Mouse (Mus musculus) hindbrain, postnatal 0 days (tissue): ENCODE results near the gene Tulp2. TPM values are rescaled to one million over a fixed set of nuclear protein-coding genes. Genes with fewer than 3 reads are reported as not detected.

ENCODE experiments used
- ATAC-seq: fragments of 200-750 bp; cut with Nextera tagmentation; 2 replicates; pipeline ENCODE4 v1.8.0; 2017; ENCODE audit warnings: mild to moderate bottlenecking, moderate TSS enrichment, moderate library complexity
- DNase-seq: peaks from one replicate; pipeline ENCODE4 v3.0.0-alpha.2; 2015; ENCODE audit warnings: low spot score
- H3K27ac ChIP-seq: fragments of 300-500 bp; sonication (generic); 2 replicates; pipeline ENCODE4 v1.5.1; 2014; ENCODE audit warnings: mild to moderate bottlenecking
- H3K27me3 ChIP-seq: fragments of 300-500 bp; sonication (generic); 2 replicates; pipeline ENCODE4 v1.6.1; 2014; ENCODE audit warnings: low read length, mixed read lengths; ENCODE audit not compliant: insufficient read depth
- H3K36me3 ChIP-seq: fragments of 300-500 bp; sonication (generic); 2 replicates; pipeline ENCODE4 v1.6.1; 2014; ENCODE audit warnings: low read length, mixed read lengths; ENCODE audit not compliant: insufficient read depth
- H3K4me1 ChIP-seq: fragments of 300-500 bp; sonication (generic); 2 replicates; pipeline ENCODE4 v1.6.1; 2014; ENCODE audit warnings: antibody characterized with exemption, low read length, mixed read lengths; ENCODE audit not compliant: insufficient read depth
- H3K4me2 ChIP-seq: fragments of 300-500 bp; sonication (generic); 2 replicates; pipeline ENCODE4 v1.6.1; 2014; ENCODE audit warnings: low read depth, mild to moderate bottlenecking, low read length, moderate library complexity, mixed read lengths
- H3K4me3 ChIP-seq: fragments of 300-500 bp; sonication (generic); 2 replicates; pipeline ENCODE4 v1.5.1; 2014; ENCODE audit warnings: low read length
- H3K9ac ChIP-seq: fragments of 300-500 bp; sonication (generic); replicated peaks from 2 replicates; pipeline ENCODE4 v1.6.1; 2014; ENCODE audit warnings: mild to moderate bottlenecking, low read length, moderate library complexity, mixed read lengths
- H3K9me3 ChIP-seq: fragments of 300-500 bp; sonication (generic); 2 replicates; pipeline ENCODE4 v1.6.1; 2016; ENCODE audit warnings: low read length, mixed read lengths
- CTCF ChIP-seq: IDR thresholded peaks from 2 replicates; pipeline ENCODE4 v1.5.1; 2016; ENCODE audit warnings: antibody characterized with exemption, control low read depth, low read depth
- WGBS: fragments of 180-500 bp; shearing (Covaris S2); extraction: QIAGEN DNeasy Blood & Tissue Kit; methylation state at CpG from one replicate; pipeline ENCODE4 v1.1.7; 2014; 5-methylcytosine and 5-hydroxymethylcytosine counted together
- polyA plus RNA-seq: library from polyadenylated mRNA; unstranded; fragments of >200 nt; fragmentation: Nextera tagmentation; extraction: Ambion mirVana; gene quantifications from 2 replicates; pipeline ENCODE4 v1.2.1, GENCODE M21; 2015
- total RNA-seq: library from RNA; depleted of rRNA; stranded (reverse); fragments of >200 nt; gene quantifications from 2 replicates; pipeline ENCODE4 v1.2.3, GENCODE M21; 2014

Gene Tulp2
- total and polyA plus RNA-seq, 2 experiments from 2014 or later = 0.21 TPM

DNA sequence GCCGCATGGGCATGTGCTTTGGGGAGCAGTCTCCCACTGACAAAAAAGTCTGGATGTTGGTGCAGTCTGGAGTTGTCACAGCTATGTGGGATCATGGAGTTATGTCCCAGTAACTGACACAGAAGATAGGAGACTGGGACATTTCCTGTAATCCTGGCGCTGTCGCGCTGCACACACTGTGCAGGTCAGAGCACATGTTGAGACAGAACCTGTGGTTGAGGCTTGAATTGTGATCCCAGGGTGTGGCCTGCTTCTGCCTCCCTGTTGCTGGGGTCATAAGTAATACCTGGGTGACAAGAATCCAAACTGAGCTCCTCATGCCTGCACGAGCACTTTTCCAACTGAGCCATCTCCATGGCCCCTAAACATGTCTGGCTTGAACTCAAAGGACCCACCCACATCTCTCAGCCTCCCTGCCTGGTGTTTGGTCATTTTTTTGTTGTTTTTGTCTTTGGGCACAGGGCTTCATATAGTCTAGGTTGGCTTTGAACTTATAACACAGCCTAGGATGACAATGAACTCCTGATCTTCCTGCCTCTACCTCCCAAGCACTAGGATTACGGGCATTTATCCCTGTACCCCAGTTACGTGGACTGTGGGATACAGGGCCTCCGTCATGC, 10.7 kb downstream of the Tulp2 start:
- no peaks in the 10 kb centered on the region for H3K27me3 ChIP-seq
- ATAC-seq = no peak
- TF ChIP-seq CTCF = no peak
- H3K9me3 ChIP-seq = no peaks in the 10 kb centered on the region
- peaks cover 39% of the 10 kb centered on the region for H3K36me3 ChIP-seq
- no peak overlapping the region for H3K9ac ChIP-seq
- no peak overlapping the region for H3K4me2 ChIP-seq
- H3K4me1 ChIP-seq = no peaks in the 10 kb centered on the region
- WGBS = 96% methylated on average over 8 of the region's 8 CpGs
- H3K27ac ChIP-seq = no peak overlapping the region
- H3K4me3 ChIP-seq = no peak overlapping the region
- no peak for DNase-seq

DNA sequence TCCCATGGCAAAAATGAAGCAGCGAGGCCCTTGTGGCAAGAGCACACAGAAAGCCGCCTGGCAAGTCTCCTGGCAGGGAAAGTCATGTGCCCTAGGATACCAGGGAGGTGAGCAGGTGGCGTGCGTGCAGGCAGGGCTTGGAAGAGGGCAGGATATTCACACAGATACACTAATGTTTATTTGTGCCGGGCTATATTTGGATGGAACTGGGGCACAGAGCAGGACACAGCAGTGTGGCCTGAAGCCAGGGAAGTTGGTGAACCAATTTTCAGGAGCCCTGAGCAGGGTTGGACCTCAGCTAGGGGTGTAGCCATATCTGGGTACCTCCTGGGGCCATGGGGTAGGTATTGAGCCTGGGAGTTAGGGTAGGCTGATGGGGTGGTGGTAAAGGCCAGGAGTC, 11.3 kb downstream of the Tulp2 start:
- DNase-seq (no peak), ATAC-seq (no peak)
- Histone ChIP-seq H3K9me3 (no peaks in the 10 kb centered on the region), H3K27me3 (no peaks in the 10 kb centered on the region), H3K4me2 (no peak overlapping the region), H3K4me1 (no peaks in the 10 kb centered on the region), H3K27ac (no peak overlapping the region), H3K4me3 (no peak overlapping the region), H3K9ac (no peak overlapping the region), H3K36me3 (peaks cover 46% of the 10 kb centered on the region)
- 85% methylated on average over 5 of the region's 5 CpGs for WGBS
- no peak for TF ChIP-seq CTCF

DNA sequence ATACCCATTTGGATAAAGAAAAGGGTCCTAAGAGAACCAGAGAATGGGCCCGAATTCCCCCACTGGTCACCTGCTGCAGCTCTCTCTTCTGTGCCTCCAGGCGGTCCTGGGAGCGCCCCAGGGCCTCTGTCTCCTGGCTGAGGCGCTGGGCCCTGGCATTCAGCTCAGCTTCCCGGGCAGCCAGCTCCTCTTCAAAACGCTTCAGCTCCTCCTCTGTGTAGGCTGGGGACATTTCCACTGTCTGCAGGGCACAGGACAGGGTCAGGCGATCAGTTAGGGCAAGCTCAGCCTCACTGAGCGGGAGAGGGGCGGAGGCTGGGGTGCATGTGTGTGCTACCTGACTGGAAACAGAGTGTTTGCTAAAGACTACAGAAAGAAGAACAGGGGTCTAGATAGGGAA, 12.9 kb downstream of the Tulp2 start:
- Histone ChIP-seq H3K9ac (no peak overlapping the region), H3K9me3 (no peaks in the 10 kb centered on the region), H3K4me3 (no peak overlapping the region), H3K4me2 (no peak overlapping the region), H3K27me3 (no peaks in the 10 kb centered on the region), H3K36me3 (peaks cover 52% of the 10 kb centered on the region), H3K27ac (no peak overlapping the region), H3K4me1 (no peaks in the 10 kb centered on the region)
- ATAC-seq = no peak
- WGBS = 82% methylated on average over 9 of the region's 9 CpGs
- no peak for TF ChIP-seq CTCF
- no peak for DNase-seq

DNA sequence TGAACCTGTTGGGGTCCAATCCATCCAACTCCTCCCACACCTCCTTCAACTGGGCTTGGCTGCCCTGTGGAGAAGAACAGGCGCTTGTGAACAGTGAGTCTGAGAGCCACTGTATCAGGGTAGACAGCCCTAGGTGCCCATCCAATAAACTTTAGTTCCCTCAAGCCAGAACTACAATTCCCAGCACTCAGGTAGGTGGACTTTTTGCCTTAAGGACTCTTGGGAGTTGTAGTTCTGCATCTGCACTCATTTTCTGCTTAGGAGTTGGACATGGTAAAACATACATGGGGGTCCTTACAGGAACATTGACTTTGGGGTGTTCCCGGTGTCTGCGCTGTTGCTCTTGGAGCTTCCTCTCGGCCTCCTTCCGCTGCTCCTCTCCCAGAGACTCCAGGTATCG, 16.8 kb downstream of the Tulp2 start:
- H3K9me3 ChIP-seq = no peaks in the 10 kb centered on the region
- no peak overlapping the region for H3K27ac ChIP-seq
- no peak overlapping the region for H3K4me2 ChIP-seq
- H3K36me3 ChIP-seq = peaks cover 54% of the 10 kb centered on the region
- ATAC-seq (no peak), DNase-seq (no peak)
- no peak overlapping the region for H3K4me3 ChIP-seq
- no peaks in the 10 kb centered on the region for H3K4me1 ChIP-seq
- 94% methylated on average over 6 of the region's 6 CpGs for WGBS
- no peaks in the 10 kb centered on the region for H3K27me3 ChIP-seq
- no peak overlapping the region for H3K9ac ChIP-seq
- no peak for TF ChIP-seq CTCF

DNA sequence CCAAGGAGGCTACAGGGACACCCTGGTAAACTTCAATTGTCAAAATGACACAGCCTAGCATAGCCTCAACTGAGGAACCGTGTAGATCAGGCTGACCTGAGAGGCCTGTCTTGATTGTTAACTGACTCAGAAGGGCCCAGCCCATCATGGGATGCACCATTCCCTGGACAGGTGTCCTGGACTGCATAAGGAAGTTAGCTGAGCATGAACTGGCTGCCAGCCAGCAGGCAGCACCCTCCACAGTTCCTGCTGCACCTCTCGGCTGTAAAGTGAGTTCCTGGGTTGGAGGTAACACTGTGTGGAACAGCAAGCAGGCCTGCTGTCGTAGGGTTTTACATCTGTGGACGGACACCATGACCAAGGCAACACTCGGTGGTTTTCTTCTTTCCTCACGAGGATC, 25.9 kb downstream of the Tulp2 start:
- Histone ChIP-seq H3K4me3 (no peak overlapping the region), H3K27me3 (no peaks in the 10 kb centered on the region), H3K4me2 (no peak overlapping the region), H3K9ac (no peak overlapping the region), H3K36me3 (peaks cover 3% of the 10 kb centered on the region; the same call in 1 of the 2 replicates), H3K27ac (no peak overlapping the region), H3K4me1 (peaks cover 12% of the 10 kb centered on the region; the same call in 1 of the 2 replicates), H3K9me3 (no peaks in the 10 kb centered on the region)
- ATAC-seq (no peak), DNase-seq (no peak)
- WGBS = 86% methylated on average over 6 of the region's 6 CpGs
- no peak for TF ChIP-seq CTCF

DNA sequence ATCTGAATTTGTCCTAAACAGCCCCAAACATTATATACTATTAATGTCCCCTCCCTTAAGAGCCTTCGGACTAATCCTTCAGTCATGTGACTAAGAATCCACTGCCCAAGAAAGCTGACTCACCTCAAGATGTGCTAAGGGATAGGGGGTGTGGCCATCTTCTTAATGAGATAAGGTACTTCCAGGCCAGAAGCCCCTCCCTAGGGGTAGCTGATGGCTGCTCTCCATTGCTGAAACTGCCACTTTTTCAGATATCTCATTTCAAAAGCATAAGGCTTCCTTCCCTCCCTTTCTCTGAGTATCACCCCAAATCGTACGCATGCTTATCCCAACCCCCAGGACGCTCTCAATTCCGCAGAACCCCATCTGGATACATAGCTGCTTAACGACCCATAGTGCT, 26.9 kb downstream of the Tulp2 start:
- DNase-seq (no peak), ATAC-seq (no peak)
- TF ChIP-seq CTCF = no peak
- Histone ChIP-seq H3K9ac (peak overlapping the region; percentile 87), H3K27ac (no peak overlapping the region), H3K4me1 (peaks cover 12% of the 10 kb centered on the region; the same call in 1 of the 2 replicates), H3K27me3 (no peaks in the 10 kb centered on the region), H3K36me3 (peaks cover 3% of the 10 kb centered on the region; the same call in 1 of the 2 replicates), H3K4me2 (peak overlapping the region; percentile 76), H3K4me3 (no peak overlapping the region), H3K9me3 (no peaks in the 10 kb centered on the region)
- 81% methylated on average over 6 of the region's 6 CpGs for WGBS

DNA sequence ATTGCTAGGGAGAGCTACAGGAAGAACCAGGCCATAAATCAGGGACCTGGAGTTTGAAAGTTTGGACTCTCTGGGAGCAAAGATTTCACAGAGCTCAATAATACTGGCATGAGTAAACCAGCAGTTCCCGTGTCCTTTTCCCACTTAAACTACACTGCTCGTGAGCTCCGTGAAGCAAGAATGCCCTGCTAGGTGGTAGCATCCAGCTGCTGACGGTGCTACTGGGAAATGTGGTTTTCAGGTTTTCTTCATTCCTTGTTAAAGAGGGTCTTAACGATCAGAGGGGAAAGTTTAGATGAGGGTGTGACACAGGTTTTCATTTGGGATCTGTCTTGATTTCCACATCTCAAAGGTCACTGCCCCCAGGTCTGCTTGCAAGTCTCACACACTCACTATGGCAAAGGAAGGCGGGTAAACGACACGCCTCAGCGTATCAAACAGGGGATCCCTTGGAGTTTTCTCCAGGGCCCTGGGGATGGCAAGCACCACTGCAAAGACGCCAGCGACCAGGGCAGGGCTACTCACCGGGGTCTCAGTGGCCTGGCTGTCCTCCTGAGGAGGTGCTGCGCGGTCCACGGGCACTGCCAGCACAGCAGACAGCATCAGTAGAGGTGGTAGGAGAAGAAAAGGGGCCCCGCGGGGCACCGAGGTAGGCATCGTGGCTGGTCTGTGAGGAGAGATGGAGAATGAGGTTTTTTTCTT, 27.7 kb downstream of the Tulp2 start:
- ATAC-seq = peak; percentile 4; the same call in 1 of the 2 replicates
- 34% methylated on average over 19 of the region's 19 CpGs for WGBS

More for the DNA sequence above, 27.7 kb downstream of the Tulp2 start:
- H3K9me3 ChIP-seq = no peaks in the 10 kb centered on the region
- peak overlapping the region; percentile 76 for H3K4me2 ChIP-seq
- peaks cover 3% of the 10 kb centered on the region; the same call in 1 of the 2 replicates for H3K36me3 ChIP-seq
- peaks cover 12% of the 10 kb centered on the region; the same call in 1 of the 2 replicates for H3K4me1 ChIP-seq
- DNase-seq = no peak
- H3K27me3 ChIP-seq = no peaks in the 10 kb centered on the region
- H3K4me3 ChIP-seq = peak overlapping the region; percentile 81
- H3K9ac ChIP-seq = peak overlapping the region; percentile 87
- H3K27ac ChIP-seq = peak overlapping the region; percentile 85; the same call in 1 of the 2 replicates
- TF ChIP-seq CTCF = no peak
